Mouse (Mus musculus) brain, embryonic 14.5 days (tissue): ENCODE results near the gene 4921539E11Rik.

ENCODE experiments used
- CTCF ChIP-seq: fragments of 200-500 bp; IDR thresholded peaks from 2 replicates; pipeline ENCODE4 v1.5.1; 2012; ENCODE audit warnings: inconsistent platforms, mild to moderate bottlenecking, moderate library complexity, borderline replicate concordance; ENCODE audit not compliant: insufficient read depth, insufficient read length; ENCODE audit errors: extremely low read depth
- POLR2A ChIP-seq: fragments of 200-500 bp; IDR thresholded peaks from 2 replicates; pipeline ENCODE4 v1.6.1; 2012; ENCODE audit warnings: mild to moderate bottlenecking, inconsistent platforms, borderline replicate concordance; ENCODE audit not compliant: poor library complexity, insufficient read depth, insufficient read length, severe bottlenecking; ENCODE audit errors: extremely low read depth

DNA sequence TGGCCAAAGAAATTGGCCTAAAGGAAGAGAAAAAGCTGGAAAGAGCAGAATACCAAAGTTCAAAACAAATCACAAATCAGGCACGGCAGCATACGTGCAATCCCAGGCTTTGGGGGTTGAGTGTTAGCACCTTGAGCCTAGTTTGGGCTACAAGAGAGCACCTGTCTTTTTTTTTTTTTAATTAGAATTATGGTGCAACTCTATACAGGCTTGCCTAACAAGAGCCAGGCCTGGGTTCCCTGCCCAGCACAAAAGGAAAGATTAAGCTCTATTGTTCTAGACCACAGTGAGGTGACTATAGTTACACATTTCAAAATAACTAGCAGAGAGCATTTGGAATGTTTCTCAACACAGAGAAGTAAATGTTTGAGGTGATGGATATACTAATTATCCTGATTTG is 42.9 kb downstream of the 4921539E11Rik start:
- no peak for TF ChIP-seq CTCF
- TF ChIP-seq POLR2A, result no peak
